In the genomic region with DNA sequence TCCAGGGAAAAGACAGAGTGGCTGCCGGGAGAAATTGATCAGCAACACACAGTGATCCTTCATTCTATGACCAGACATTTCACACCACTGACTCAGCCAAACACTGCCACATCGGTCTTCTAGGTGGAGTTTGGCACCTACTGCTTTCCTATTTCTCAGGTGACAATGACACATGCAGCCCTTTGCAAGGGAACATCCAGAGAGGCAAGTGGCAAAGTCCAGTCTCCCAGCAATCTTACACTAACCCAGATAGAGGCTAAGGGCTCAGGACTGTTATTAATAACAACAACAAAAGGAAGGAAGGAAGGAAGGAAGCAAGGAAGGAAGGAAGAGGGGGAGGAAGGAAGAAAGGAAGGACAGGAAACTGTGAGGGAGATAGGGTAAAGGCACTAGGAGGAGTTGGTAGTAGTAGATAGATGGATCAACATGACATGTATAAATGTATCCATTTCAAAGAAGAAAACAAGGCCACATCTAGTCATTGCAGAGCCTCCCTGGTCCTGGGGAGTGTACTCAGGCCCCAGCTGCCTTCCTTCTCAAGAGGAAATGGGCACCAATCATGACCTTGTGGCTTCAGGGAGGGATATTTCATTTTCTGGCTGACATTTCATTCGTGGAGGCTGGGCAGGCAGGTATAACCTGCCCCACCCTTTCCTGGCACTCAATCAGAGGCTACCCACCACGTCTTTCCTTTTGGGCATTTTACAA, we compare ENCODE assay signal across 14 mouse cellular contexts. TPM values are rescaled to one million over a fixed set of nuclear protein-coding genes. Genes with fewer than 3 reads are reported as not detected.
DNase-seq lines count a peak whose midpoint lies in the region; ATAC-seq and TF ChIP-seq lines count a peak whose summit lies in the region.
"Had no signal": no experiment of that assay in that cellular context is flagged by ENCODE, and none has a peak within 500 bp of the region (broad histone marks: within the 10 kb centered on the region; RNA-seq: fewer than 3 reads in every experiment).

No protein-coding gene starts in this region.

- no peak for TF ChIP-seq CTCF in kidney, adult 2 months (conservative IDR thresholded peaks at IDR 0.05; ENCODE audit: insufficient read depth, insufficient read length, low read depth, low read length)
- TF ChIP-seq CTCF in lung, postnatal 0 days (IDR thresholded peaks at IDR 0.05) = no peak
- TF ChIP-seq CTCF in stomach, postnatal 0 days (IDR thresholded peaks at IDR 0.05; ENCODE audit: low read depth) = no peak

- no peak overlapping the region for H3K4me2 ChIP-seq in lung, postnatal 0 days (replicated peaks; ENCODE audit: low read depth, low read length)
- H3K4me2 ChIP-seq in stomach, postnatal 0 days (replicated peaks; ENCODE audit: low read depth) = no peak overlapping the region
- H3K4me2 ChIP-seq: neural tube, embryonic 15.5 days had no signal

- TF ChIP-seq EP300 in lung, postnatal 0 days (IDR thresholded peaks at IDR 0.05) = no peak
- no peak for TF ChIP-seq EP300 in stomach, postnatal 0 days (optimal IDR thresholded peaks at IDR 0.05)

- H3K9ac ChIP-seq in lung, postnatal 0 days (replicated peaks; ENCODE audit: low read depth) = no peak overlapping the region
- H3K9ac ChIP-seq in stomach, postnatal 0 days (ENCODE audit: low read length) = no peak overlapping the region
- H3K9ac ChIP-seq: liver, postnatal 0 days; neural tube, embryonic 15.5 days had no signal

- no peaks in the 10 kb centered on the region for H3K36me3 ChIP-seq in kidney, adult 2 months (ENCODE audit: control insufficient read depth, insufficient read depth, low read length)
- no peaks in the 10 kb centered on the region for H3K36me3 ChIP-seq in lung, postnatal 0 days (ENCODE audit: insufficient read depth, low read length)
- H3K36me3 ChIP-seq in stomach, postnatal 0 days (ENCODE audit: control insufficient read depth, insufficient read depth, low read length) = no peaks in the 10 kb centered on the region
- H3K36me3 ChIP-seq: embryonic facial prominence, embryonic 10.5 days; neural tube, embryonic 15.5 days had no signal

- H3K27me3 ChIP-seq in kidney, adult 2 months (replicated peaks; ENCODE audit: control insufficient read depth, insufficient read depth, low read length) = no peaks in the 10 kb centered on the region
- no peaks in the 10 kb centered on the region for H3K27me3 ChIP-seq in lung, postnatal 0 days (replicated peaks; ENCODE audit: insufficient read depth, low read length)
- H3K27me3 ChIP-seq in stomach, postnatal 0 days (ENCODE audit: control insufficient read depth, insufficient read depth, low read length) = no peaks in the 10 kb centered on the region
- H3K27me3 ChIP-seq: neural tube, embryonic 15.5 days had no signal

- no peaks in the 10 kb centered on the region for H3K9me3 ChIP-seq in lung, postnatal 0 days (ENCODE audit: low read length)
- no peaks in the 10 kb centered on the region for H3K9me3 ChIP-seq in stomach, postnatal 0 days (ENCODE audit: control insufficient read depth, low read length)
- H3K9me3 ChIP-seq: embryonic facial prominence, embryonic 10.5 days; neural tube, embryonic 15.5 days had no signal

- no peak overlapping the region for H3K4me3 ChIP-seq in kidney, adult 2 months (ENCODE audit: insufficient read depth, low read depth, low read length)
- H3K4me3 ChIP-seq in lung, postnatal 0 days (ENCODE audit: low read depth, low read length) = no peak overlapping the region
- no peak overlapping the region for H3K4me3 ChIP-seq in stomach, postnatal 0 days (ENCODE audit: low read depth, low read length)
- H3K4me3 ChIP-seq: embryonic facial prominence, embryonic 10.5 days; myocyte; neural tube, embryonic 15.5 days had no signal

- H3K4me1 ChIP-seq in kidney, adult 2 months (ENCODE audit: control insufficient read depth, insufficient read depth, low read length) = peaks cover 19% of the 10 kb centered on the region
- peaks cover 4% of the 10 kb centered on the region; the same call in 1 of the 2 replicates for H3K4me1 ChIP-seq in lung, postnatal 0 days (ENCODE audit: insufficient read depth, low read depth, low read length)
- H3K4me1 ChIP-seq in stomach, postnatal 0 days (replicated peaks; ENCODE audit: control insufficient read depth, insufficient read depth) = no peaks in the 10 kb centered on the region
- H3K4me1 ChIP-seq: neural tube, embryonic 15.5 days had no signal

- no peak for TF ChIP-seq POLR2A in kidney, adult 2 months (IDR thresholded peaks at IDR 0.05; ENCODE audit: low read depth, low read length)

- peak; percentile 24 for DNase-seq in kidney, adult 2 months
- DNase-seq in kidney, adult 11 months = no peak
- no peak for DNase-seq in lung, postnatal 0 days (ENCODE audit: low spot score)
- no peak for DNase-seq in lung, postnatal 4 days
- no peak for DNase-seq in stomach, postnatal 0 days (ENCODE audit: low spot score)
- DNase-seq in spleen, adult 18-20 months = no peak
- DNase-seq: cerebellum, adult 8-10 months; liver, postnatal 0 days; midbrain, embryonic 14.5 days had no signal

- ATAC-seq in lung, postnatal 0 days = no peak
- ATAC-seq in common myeloid progenitor, adult 5-6 weeks (replicated peaks; ENCODE audit: low read depth, poor library complexity, severe bottlenecking) = peak; percentile 22; the same call in 1 of the 2 replicates
- ATAC-seq in stomach, postnatal 0 days (ENCODE audit: low FRiP score, low TSS enrichment) = peak; percentile 52; the same call in 1 of the 2 replicates
- ATAC-seq: hindbrain, postnatal 0 days; liver, postnatal 0 days had no signal

- H3K27ac ChIP-seq in kidney, adult 2 months (ENCODE audit: insufficient read depth, low read depth, low read length) = peak overlapping the region; percentile 6
- H3K27ac ChIP-seq in lung, postnatal 0 days (ENCODE audit: low read length) = peak overlapping the region; percentile 73; the same call in 1 of the 2 replicates
- no peak overlapping the region for H3K27ac ChIP-seq in stomach, postnatal 0 days (replicated peaks)
- H3K27ac ChIP-seq: embryonic facial prominence, embryonic 10.5 days; hindbrain, postnatal 0 days; neural tube, embryonic 15.5 days had no signal

- 37% methylated on average over 4 of the region's 4 CpGs for WGBS in kidney, adult 2 months
- 29% methylated on average over 4 of the region's 4 CpGs for WGBS in lung, postnatal 0 days
- WGBS in stomach, postnatal 0 days = 30% methylated on average over 4 of the region's 4 CpGs

RNA-seq across cellular contexts. Expression of a gene that starts 36.6 kb away (rescaled TPM):
- 2.7 and 3.7 TPM in 2 replicates for polyA plus RNA-seq in kidney, adult 2 months (2012; rRNA removed)
- 13.1 and 14.7 TPM in 2 replicates for polyA plus RNA-seq in lung, postnatal 0 days (2015; fragmentation: Nextera tagmentation; extraction: Ambion mirVana)
- 61.5 and 86.5 TPM in 2 replicates for total RNA-seq in common myeloid progenitor, adult 5-6 weeks (2017)
- 10.9 and 11.4 TPM in 2 replicates for polyA plus RNA-seq in stomach, postnatal 0 days (2015; fragmentation: Nextera tagmentation; extraction: Ambion mirVana)

RNA-seq across cellular contexts. Expression of a gene that starts 55.9 kb away (rescaled TPM):
- polyA plus RNA-seq in kidney, adult 2 months (2012; rRNA removed) = 15.6 and 16.6 TPM in 2 replicates
- 38.1 and 39.3 TPM in 2 replicates for polyA plus RNA-seq in lung, postnatal 0 days (2015; fragmentation: Nextera tagmentation; extraction: Ambion mirVana)
- 15.7 and 16.0 TPM in 2 replicates for total RNA-seq in common myeloid progenitor, adult 5-6 weeks (2017)
- polyA plus RNA-seq in stomach, postnatal 0 days (2015; fragmentation: Nextera tagmentation; extraction: Ambion mirVana) = 29.5 and 29.9 TPM in 2 replicates
